Mouse (Mus musculus) kidney, adult 2 months (tissue): Measurements from ENCODE around the gene Fry.

Experiments
- CTCF ChIP-seq: fragments of 200-500 bp; conservative IDR thresholded peaks from 2 replicates; pipeline ENCODE4 v1.5.1; 2011; ENCODE audit warnings: low read depth, mild to moderate bottlenecking, control low read depth, low read length, moderate library complexity, mixed read lengths; ENCODE audit not compliant: insufficient read depth, insufficient read length
- POLR2A ChIP-seq: fragments of 200-500 bp; IDR thresholded peaks from one replicate; pipeline ENCODE4 v1.6.1; 2011; ENCODE audit warnings: low read depth, low read length, control low read depth

GRCm38 (mm10) chr5:150510451-150511225 is 392.2 kb downstream of the Fry start:
- no peak for TF ChIP-seq CTCF
- no peak for TF ChIP-seq POLR2A
